27 mouse cellular contexts compared by ENCODE assay signal in the genomic region with DNA sequence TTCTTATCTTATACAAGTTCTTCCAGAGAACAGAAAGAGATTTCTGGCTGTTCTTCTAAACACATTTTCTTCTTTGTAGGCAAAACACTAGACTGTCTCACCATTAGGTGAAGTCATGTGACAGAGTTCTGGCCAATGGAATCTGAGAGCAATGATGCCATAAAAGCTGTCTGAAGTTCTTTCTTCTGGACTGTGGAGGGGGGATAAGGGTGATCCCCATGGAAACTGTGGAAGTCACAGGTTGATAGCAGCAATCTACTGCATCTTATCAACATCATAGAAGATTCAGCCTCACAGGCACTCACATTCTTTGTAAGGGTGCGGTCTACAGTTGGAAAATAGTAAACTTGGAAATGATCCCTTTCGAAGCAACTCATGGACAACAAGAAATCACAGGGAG. TPM values are rescaled to one million over a fixed set of nuclear protein-coding genes. Genes with fewer than 3 reads are reported as not detected.
DNase-seq lines count a peak whose midpoint lies in the region; ATAC-seq and TF ChIP-seq lines count a peak whose summit lies in the region.
"Had no signal": no experiment of that assay in that cellular context is flagged by ENCODE, and none has a peak within 500 bp of the region (broad histone marks: within the 10 kb centered on the region; RNA-seq: fewer than 3 reads in every experiment).

TSS of gene 4930522H14Rik (minus strand) at position 187 of the 400 bp plus-strand sequence.

- no peak for TF ChIP-seq CTCF in testis, adult 2 months (IDR thresholded peaks at IDR 0.05; ENCODE audit: control insufficient read depth, insufficient read depth, insufficient replicate concordance, low read depth, low read length)

- H3K27ac ChIP-seq in hindbrain, embryonic 13.5 days, result no peak within 1 kb of the TSS
- H3K27ac ChIP-seq in hindbrain, embryonic 11.5 days (ENCODE audit: low read depth, low read length), result no peak within 1 kb of the TSS
- H3K27ac ChIP-seq in testis, adult 2 months (ENCODE audit: control insufficient read depth, insufficient read depth, low read depth, low read length), result no peak within 1 kb of the TSS
- no peak within 1 kb of the TSS for H3K27ac ChIP-seq in forebrain, embryonic 16.5 days (ENCODE audit: low read length)
- H3K27ac ChIP-seq: embryonic facial prominence, embryonic 10.5 days; heart, adult 2 months; kidney, postnatal 0 days; left cerebral cortex, adult 2 months; limb, embryonic 15.5 days; liver, embryonic 14.5 days; stomach, embryonic 15.5 days had no signal

- 0 out of 2 replicates have a peak, but pooled peaks cover 3% of the 10 kb centered on the region for H3K4me1 ChIP-seq in hindbrain, embryonic 13.5 days (replicated peaks)
- no peaks in the 10 kb centered on the region for H3K4me1 ChIP-seq in hindbrain, embryonic 11.5 days (replicated peaks; ENCODE audit: control insufficient read depth, insufficient read depth, low read length)
- peaks cover 4% of the 10 kb centered on the region; the same call in 1 of the 2 replicates for H3K4me1 ChIP-seq in testis, adult 2 months (ENCODE audit: control insufficient read depth, insufficient read depth, low read length)
- peaks cover 4% of the 10 kb centered on the region; the same call in 1 of the 2 replicates for H3K4me1 ChIP-seq in forebrain, embryonic 16.5 days (replicated peaks; ENCODE audit: control insufficient read depth, insufficient read depth, low read length)
- H3K4me1 ChIP-seq: embryonic facial prominence, embryonic 10.5 days; limb, embryonic 15.5 days; stomach, embryonic 15.5 days had no signal

- no peaks in the 10 kb centered on the region for H3K27me3 ChIP-seq in hindbrain, embryonic 13.5 days
- H3K27me3 ChIP-seq in hindbrain, embryonic 11.5 days (ENCODE audit: control insufficient read depth, insufficient read depth, low read length), result no peaks in the 10 kb centered on the region
- no peaks in the 10 kb centered on the region for H3K27me3 ChIP-seq in testis, adult 2 months (ENCODE audit: control insufficient read depth, insufficient read depth, low read length)
- H3K27me3 ChIP-seq in forebrain, embryonic 16.5 days (replicated peaks; ENCODE audit: control insufficient read depth, insufficient read depth, low read length), result no peaks in the 10 kb centered on the region
- H3K27me3 ChIP-seq: limb, embryonic 15.5 days; stomach, embryonic 15.5 days had no signal

- no peak within 1 kb of the TSS for H3K4me3 ChIP-seq in hindbrain, embryonic 13.5 days
- no peak within 1 kb of the TSS for H3K4me3 ChIP-seq in hindbrain, embryonic 11.5 days (ENCODE audit: low read depth, low read length)
- H3K4me3 ChIP-seq in testis, adult 2 months (ENCODE audit: control insufficient read depth, low read depth, low read length), result peak within 1 kb of the TSS; percentile 85
- H3K4me3 ChIP-seq in forebrain, embryonic 16.5 days (replicated peaks; ENCODE audit: low read length), result no peak within 1 kb of the TSS
- H3K4me3 ChIP-seq: embryonic facial prominence, embryonic 10.5 days; heart, adult 2 months; left cerebral cortex, adult 2 months; limb, embryonic 15.5 days; stomach, embryonic 15.5 days had no signal

- peak within 1 kb of the TSS; percentile 6; the same call in 1 of the 2 replicates for H3K4me2 ChIP-seq in hindbrain, embryonic 13.5 days
- no peak within 1 kb of the TSS for H3K4me2 ChIP-seq in hindbrain, embryonic 11.5 days (replicated peaks; ENCODE audit: low read depth, low read length)
- H3K4me2 ChIP-seq in forebrain, embryonic 16.5 days (ENCODE audit: low read length), result peak within 1 kb of the TSS; percentile 13; the same call in 1 of the 2 replicates
- H3K4me2 ChIP-seq: limb, embryonic 15.5 days; lung, embryonic 14.5 days; stomach, embryonic 15.5 days had no signal

- no peaks in the 10 kb centered on the region for H3K36me3 ChIP-seq in hindbrain, embryonic 13.5 days
- H3K36me3 ChIP-seq in hindbrain, embryonic 11.5 days (ENCODE audit: control insufficient read depth, insufficient read depth, low read length), result no peaks in the 10 kb centered on the region
- H3K36me3 ChIP-seq in testis, adult 2 months (ENCODE audit: control insufficient read depth, insufficient read depth, low read length), result no peaks in the 10 kb centered on the region
- no peaks in the 10 kb centered on the region for H3K36me3 ChIP-seq in forebrain, embryonic 16.5 days (ENCODE audit: control insufficient read depth, insufficient read depth)
- H3K36me3 ChIP-seq: embryonic facial prominence, embryonic 10.5 days; limb, embryonic 15.5 days; stomach, embryonic 15.5 days had no signal

- 100% methylated on average over 2 of the region's 2 CpGs for WGBS in hindbrain, embryonic 13.5 days
- 90% methylated on average over 2 of the region's 2 CpGs for WGBS in hindbrain, embryonic 11.5 days
- 99% methylated on average over 2 of the region's 2 CpGs for WGBS in forebrain, embryonic 16.5 days

- ATAC-seq in hindbrain, embryonic 13.5 days (ENCODE audit: low FRiP score), result no peak
- ATAC-seq in hindbrain, embryonic 11.5 days (ENCODE audit: low FRiP score), result no peak
- ATAC-seq in forebrain, embryonic 16.5 days, result no peak

- TF ChIP-seq POLR2A in testis, adult 2 months (IDR thresholded peaks at IDR 0.05; ENCODE audit: control insufficient read depth, low read depth, low read length), result no peak

- H3K9ac ChIP-seq in hindbrain, embryonic 13.5 days, result no peak within 1 kb of the TSS
- H3K9ac ChIP-seq in hindbrain, embryonic 11.5 days (ENCODE audit: low read depth, low read length), result no peak within 1 kb of the TSS
- no peak within 1 kb of the TSS for H3K9ac ChIP-seq in forebrain, embryonic 16.5 days (replicated peaks; ENCODE audit: low read depth, low read length)
- H3K9ac ChIP-seq: limb, embryonic 15.5 days; liver, embryonic 14.5 days; lung, embryonic 14.5 days; stomach, embryonic 15.5 days had no signal

- DNase-seq in hindbrain, embryonic 11.5 days (ENCODE audit: low spot score), result no peak
- DNase-seq in testis, postnatal 14 days (ENCODE audit: low spot score), result no peak
- DNase-seq in spleen, postnatal 4 days (ENCODE audit: low spot score in 2 of 2), result no peak
- no peak for DNase-seq in kidney, postnatal 25 days
- DNase-seq: adrenal gland, postnatal 14 days; cerebellum, adult 9-11 months; gastrocnemius, postnatal 25 days; heart, adult 2 months; kidney, adult 2 months; left cerebral cortex, postnatal 4 days; lung, embryonic 14.5 days; right cerebral cortex, adult 18-20 months; right cerebral cortex, postnatal 4 days had no signal

- no peaks in the 10 kb centered on the region for H3K9me3 ChIP-seq in hindbrain, embryonic 13.5 days
- no peaks in the 10 kb centered on the region for H3K9me3 ChIP-seq in hindbrain, embryonic 11.5 days (ENCODE audit: control insufficient read depth, low read length)
- no peaks in the 10 kb centered on the region for H3K9me3 ChIP-seq in forebrain, embryonic 16.5 days (ENCODE audit: control insufficient read depth, low read length)
- H3K9me3 ChIP-seq: embryonic facial prominence, embryonic 10.5 days; limb, embryonic 15.5 days; stomach, embryonic 15.5 days had no signal

RNA-seq across cellular contexts. Expression of gene 4930522H14Rik, which starts in this region (rescaled TPM):
- polyA plus RNA-seq in hindbrain, embryonic 13.5 days (2015; fragmentation: Nextera tagmentation; extraction: Ambion mirVana), result not detected in 2 replicates
- not detected in 2 replicates for polyA plus RNA-seq in hindbrain, embryonic 11.5 days (2014; fragmentation: Nextera tagmentation; extraction: Ambion mirVana)
- polyA plus RNA-seq in testis, adult 2 months (2012; rRNA removed), result 20.0 and 26.3 TPM in 2 replicates
- not detected in 2 replicates for polyA plus RNA-seq in forebrain, embryonic 16.5 days (2015; fragmentation: Nextera tagmentation; extraction: Ambion mirVana)
- polyA plus RNA-seq: embryonic facial prominence, embryonic 10.5 days; heart, adult 2 months; heart, embryonic 14.5 days; intestine, embryonic 14.5 days; kidney, adult 2 months; kidney, postnatal 0 days; limb, embryonic 15.5 days; liver, embryonic 14.5 days; lung, embryonic 14.5 days; neural tube, embryonic 14.5 days; stomach, embryonic 15.5 days; thymus, postnatal 0 days; urinary bladder, adult 2 months had no signal

Comparison
In these comparisons a context has a peak if more than half of its experiments do, and no peak if none do; other contexts are left out.
1. RNA of gene 4930522H14Rik (polyA plus RNA-seq): 20.0 to 26.3 TPM in testis, adult 2 months; not detected in hindbrain, embryonic 13.5 days, not detected in hindbrain, embryonic 11.5 days and not detected in forebrain, embryonic 16.5 days; every median in the first group is over 10 times any median in the second.